Mouse (Mus musculus): ENCODE results near the gene Isoc2b.
"Not testable (repeated sequence)": the region's sequence is repeated elsewhere in the genome, so short reads cannot be mapped to it uniquely, and the experiment has no call there.

The Isoc2b gene

DNA sequence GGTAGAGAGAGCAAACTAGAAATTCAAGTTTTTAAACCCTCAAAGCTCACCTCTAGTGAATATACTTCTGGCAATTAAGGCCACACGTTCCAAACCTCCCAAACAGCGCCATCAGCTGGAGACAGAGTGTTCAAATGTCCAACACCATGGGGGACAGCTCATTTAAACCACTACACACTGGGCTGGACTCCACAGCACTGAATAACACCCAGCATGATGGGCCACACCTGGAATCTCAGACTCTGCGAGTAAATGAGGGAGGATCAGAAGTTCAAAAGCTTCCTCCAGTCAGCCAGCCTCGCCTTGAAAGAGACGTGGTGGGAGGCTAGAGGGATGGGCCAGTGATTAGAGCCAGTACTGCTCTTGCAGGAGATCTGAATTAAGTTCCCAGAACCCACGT, at the start of gene Isoc2b:
Gene Isoc2b, minus strand, starts transcription at position 126 of the 400 bp plus-strand sequence.
- no peak for DNase-seq (ENCODE audit: low spot score in 2 of 2)

DNA sequence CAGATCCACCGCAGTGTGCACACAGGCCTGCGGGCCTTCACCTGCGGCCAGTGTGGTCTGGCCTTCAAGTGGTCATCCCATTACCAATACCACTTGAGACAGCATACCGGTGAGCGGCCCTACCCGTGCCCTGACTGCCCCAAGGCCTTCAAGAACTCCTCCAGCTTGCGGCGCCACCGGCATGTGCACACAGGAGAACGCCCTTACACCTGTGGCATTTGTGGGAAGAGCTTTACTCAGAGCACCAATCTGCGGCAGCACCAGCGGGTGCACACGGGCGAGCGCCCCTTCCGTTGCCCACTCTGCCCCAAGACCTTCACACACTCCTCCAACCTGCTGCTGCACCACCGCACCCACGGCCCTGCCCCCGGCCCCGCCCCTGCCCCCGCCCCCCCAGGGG, 49.0 kb upstream of the Isoc2b start:
- DNase-seq (ENCODE audit: low spot score in 2 of 2), result no peak

DNA sequence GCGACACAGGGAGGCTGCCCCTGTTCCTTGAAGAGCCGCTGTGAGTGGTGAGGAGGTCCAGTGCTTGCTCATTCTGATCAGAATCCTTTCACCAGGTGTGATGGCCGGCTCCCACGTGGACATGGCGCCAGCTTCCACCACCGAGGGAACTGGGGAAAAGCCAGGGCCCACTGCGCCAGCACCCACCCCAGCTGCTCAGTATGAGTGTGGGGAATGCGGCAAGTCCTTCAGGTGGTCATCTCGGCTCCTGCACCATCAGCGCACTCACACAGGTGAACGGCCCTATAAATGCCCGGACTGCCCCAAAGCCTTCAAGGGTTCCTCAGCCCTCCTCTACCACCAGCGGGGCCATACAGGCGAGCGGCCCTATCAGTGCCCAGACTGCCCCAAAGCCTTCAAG, 48.6 kb upstream of the Isoc2b start:
- DNase-seq (ENCODE audit: low spot score in 2 of 2), result no peak

DNA sequence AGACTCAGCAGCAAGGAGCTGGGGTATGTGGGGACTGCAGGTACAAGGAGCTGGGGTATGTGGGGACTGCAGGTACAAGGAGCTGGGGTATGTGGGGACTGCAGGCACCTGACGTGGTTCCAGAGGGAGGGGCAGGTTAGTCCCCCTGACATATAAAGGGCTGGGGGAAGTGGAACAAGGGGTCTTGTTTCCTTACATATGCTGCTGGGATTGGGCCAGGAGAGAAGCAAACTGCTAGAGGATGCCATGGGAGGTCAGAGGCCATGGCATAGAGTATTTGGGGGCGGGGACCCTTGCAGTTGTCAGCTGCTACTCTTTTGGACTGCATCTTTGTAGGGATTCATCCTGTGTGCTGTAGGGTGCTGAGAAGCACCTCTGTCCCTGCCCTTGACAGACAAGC, 47.4 kb upstream of the Isoc2b start:
- DNase-seq (ENCODE audit: low spot score in 2 of 2), result no peak

DNA sequence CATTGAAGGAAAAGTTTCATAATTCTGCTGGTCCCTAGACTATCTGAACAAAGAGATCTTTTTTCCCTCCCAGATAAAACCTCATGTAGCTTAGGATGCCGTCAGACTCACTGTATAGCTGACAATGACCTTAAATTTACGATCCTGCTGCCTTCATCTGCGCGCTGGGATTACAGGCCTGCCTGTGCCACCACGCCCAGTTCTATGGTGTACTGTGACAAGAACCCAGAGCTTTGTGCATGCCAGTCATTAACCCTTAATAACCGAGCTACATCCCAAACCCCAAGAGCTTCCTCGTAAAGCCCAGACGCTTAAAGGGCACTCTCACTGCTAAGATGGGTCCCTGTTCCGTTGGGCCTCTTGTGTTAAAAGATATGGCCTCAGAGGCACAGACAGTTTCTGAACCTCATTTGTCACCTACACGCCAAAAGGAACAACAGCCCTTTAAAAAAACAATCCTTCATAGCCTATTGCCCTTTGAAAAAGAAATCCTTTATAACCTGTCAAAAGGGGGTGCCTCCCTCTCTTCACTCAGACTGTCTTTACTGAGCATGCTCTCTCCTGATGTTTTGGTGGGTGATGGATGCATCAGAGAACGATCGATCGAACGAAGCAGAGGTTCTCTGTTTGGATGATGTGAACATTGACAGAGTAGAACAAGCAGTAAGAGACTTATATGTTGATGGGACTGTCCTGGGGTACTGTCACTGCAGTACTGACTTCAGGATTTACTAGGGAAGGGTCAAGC, 45.8 kb upstream of the Isoc2b start:
- DNase-seq (ENCODE audit: low spot score in 2 of 2), result peak; percentile 46 to 47

DNA sequence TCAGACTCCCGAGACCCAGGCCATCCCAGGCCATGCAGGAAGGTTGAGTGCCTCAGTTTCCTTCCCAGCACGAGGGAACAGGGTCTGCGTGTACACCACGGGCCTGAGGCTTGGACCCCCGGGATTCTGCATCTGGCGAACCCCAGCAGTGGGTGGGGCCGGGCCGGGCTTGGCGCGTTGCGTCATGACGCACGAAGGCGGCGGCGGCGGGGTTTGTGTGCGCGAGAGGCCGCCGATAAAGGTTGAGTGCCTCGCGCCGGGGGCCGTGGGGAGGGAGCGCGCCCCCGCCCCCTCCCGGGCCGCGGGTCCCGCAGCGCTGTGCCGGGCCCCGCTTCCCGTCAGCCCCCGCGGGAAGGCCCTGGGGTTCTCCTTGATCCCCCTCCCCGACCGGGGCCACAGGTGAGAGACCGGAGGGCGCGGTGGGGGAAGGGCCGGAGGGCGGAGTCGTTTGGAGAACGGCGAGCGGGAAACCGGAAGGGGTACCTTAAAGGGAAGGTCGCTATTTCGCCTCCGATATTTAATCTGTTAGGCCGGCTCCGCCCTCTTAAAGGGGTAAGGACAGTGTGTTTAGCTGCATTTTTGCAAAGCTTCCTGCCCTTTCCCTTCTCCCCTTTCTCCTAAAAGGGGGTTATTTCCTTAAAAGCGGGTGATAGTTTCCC, 45.1 kb upstream of the Isoc2b start, which contains the start of gene Zfp628:
Gene Zfp628, plus strand, starts transcription at position 211 of the 659 bp plus-strand sequence.
- peak; percentile 95 for DNase-seq (ENCODE audit: low spot score in 2 of 2)

DNA sequence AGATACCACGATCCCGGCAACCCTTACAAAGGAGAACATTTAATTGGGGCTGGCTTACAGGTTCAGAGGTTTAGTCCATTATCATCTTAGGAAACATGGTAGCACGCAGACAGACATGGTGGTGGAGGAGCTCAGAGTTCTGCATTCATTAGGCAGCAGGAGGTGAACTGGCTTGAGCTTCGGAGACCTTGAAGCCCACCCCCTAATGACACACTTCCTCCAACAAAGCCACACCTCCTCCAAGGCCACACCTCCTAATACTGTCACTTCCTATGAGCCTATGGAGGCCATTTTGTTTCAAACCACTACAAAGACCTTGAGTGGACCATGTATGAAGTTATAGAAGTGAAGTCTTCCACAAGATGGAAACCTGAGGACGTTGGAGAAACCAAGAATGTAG, 42.2 kb upstream of the Isoc2b start:
- no peak for DNase-seq (ENCODE audit: low spot score in 2 of 2)

DNA sequence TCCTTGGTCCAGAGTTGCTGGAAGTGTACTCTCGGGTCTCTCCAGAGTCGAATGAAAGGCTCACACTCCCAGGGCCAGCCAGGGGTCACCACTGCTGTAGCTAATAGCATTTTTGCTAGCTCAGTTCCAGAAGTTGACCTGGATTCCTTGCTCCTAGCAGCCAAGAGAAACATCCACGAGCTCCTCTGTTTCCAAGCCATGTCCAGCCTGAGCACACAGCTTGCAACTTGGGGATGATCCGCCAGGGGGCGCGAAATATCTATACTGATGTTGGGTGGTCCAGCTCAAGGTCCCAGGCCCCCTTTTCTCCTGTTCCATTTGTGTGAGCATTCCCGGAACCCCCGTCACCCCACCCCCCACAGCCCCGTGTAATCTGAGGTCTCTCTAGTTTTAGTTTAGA, 41.5 kb upstream of the Isoc2b start:
- peak in 1 of 2 experiments; percentile 76 for DNase-seq (ENCODE audit: low spot score in 2 of 2)

DNA sequence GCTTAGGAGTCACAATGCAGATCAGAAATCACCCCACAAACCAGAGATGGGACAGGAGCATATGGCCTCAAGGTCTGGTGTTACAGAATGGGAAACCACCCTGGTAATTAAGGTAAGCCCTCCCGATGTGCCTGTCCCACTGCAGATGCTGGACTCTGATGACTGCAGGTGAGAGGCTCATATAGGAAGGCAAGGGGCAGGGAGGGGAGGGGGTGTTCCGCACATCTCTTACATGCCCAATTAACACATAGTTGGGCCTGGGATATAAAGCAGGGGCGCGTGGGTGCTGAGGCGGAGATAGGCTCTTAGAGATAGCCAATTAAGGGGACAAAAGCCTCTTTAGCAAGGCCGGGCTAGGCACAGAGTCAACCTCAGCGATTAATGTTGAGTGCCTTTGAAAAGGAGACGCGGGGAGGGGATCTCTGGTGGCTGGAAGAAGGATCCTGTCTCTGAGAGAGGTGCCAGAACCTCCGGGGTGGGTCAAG, 36.5 kb upstream of the Isoc2b start, which contains the start of gene Gm36210:
Gene Gm36210, minus strand, starts transcription at position 51 of the 485 bp plus-strand sequence.
- no peak for DNase-seq (ENCODE audit: low spot score in 2 of 2)

DNA sequence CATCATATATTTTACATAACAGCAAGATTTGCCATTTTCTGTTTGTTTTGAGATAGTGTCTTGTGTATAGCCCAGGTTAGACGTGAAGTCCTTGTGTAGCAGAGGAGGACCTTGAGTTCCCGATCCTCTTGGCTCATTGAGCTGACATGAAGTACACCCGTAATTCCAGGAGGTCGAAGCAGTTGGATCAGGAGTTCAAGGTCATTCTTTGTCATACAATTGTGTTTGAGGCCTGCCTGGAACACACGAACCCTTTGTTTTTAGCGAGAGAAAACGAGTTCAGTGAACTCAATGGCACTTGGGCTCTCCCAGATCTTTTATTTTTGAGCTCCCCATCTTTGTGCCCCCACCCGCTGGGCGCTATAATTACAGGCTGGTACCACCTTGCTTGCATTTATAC, 32.3 kb upstream of the Isoc2b start:
- no peak for DNase-seq (ENCODE audit: low spot score in 2 of 2)

DNA sequence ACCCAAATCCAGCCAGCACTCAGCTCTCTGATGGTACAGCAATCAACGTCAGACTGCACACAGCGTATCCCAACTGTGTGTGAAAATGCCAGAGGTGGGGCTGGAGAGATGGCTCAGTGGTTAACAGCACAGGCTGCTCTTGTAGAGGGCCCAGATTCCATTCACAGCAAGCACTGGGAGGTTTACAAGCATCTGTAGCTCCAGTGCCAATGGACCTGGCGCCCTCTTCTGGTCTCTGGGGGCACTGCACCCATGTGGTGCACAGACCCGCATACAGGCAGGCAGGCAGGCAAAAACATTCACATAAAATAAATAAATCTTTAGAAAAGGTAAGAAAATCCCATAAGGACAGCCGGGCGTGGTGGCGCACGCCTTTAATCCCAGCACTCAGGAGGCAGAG, 31.1 kb upstream of the Isoc2b start:
- peak in 1 of 2 experiments; percentile 78 for DNase-seq (ENCODE audit: low spot score in 2 of 2)

DNA sequence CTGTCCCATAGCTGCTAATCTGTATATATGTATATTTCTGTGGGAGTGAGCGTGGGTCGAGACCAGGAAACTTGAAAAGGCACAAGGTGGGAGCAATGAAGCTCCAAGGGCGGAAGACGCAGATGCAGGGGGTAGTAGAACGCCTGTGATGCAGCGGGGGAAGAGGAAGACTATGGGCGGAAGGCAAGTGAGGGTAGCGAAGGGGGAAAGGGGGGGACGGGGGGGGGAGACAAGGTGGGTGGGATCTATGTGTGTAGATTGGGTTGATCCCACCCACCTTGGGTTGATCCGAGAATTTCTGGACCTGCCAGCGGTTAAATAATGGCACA, 30.4 kb upstream of the Isoc2b start:
- DNase-seq (ENCODE audit: low spot score in 2 of 2), result no peak

DNA sequence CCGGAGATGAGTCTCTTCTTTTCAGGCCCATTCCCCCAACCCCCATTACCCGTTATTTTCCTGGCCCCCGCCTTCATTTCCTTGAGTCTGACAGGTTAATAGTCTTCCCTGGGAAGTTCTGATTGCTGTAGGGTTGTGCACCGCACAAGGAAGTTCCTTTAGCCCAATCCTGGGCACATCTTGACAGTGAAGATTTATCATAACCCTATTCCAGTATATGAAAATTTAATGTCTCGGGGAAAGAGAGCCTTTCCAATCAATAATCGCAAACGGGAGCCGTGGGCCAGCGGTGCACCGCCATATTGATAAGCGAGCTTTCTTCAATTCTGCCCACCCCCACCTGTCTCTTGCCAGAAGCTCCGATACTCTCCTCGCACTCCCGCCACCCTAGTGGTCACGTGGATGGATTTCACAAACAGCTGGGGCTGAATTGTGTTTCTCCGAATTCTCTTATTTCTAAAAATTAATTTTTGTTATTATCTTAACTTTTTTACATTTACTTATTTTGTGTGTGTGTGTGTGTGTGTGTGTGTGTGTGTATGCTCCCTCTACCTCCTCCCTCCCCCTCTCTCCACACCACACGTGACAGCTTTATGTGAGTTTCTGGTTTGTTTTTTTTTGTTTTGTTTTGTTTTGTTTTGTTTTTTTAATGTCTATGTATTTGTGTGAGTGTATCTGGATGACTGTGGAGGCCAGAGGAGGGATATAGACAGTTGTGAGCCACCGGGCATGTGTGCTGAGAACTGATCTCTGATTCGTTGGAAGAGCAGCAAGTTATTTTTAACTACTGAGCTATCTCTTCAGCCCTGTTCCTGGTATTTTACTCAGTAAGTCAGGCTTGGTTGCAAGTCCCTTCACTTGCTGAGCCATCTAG, 29.8 kb upstream of the Isoc2b start:
- DNase-seq (ENCODE audit: low spot score in 2 of 2), result no peak

DNA sequence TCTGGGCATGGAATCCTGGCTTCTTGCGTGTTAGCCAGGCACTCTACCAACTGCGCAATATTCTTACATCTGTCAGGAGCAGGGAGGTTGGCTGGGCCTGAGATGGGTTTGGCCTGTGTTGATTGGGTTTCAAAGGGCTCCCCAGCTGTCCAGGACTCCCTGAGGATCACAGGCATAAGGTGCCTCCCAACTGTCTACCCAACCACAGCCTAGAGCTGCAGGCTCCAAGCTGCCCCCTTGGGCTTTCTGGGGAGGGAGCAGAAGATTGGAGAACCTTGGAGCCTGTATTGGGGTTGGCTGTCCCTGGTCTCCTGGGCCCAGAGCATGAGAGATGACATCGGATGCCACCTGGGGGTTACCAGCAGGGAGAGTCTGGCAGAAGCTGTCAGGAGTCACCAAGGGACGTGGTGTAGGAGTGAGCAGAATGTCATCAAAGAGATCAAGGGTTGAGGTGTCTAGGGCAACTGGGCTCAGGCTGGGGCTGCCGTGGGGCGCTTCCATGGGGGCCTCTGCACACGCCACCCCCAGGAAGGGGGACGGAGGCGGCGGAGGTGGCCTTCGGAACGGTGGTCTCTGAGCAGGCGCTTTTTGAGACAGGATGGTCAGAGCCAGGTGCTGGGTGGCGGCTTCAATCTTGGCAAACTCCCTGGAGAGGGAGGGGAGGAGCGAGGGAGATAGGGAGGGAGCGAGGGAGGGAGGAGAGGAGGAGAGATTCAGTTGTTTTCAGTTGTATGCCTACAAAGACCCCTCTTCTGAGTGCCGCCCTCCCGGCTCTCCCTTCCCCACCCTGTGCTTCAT, 29.0 kb upstream of the Isoc2b start:
- no peak for DNase-seq (ENCODE audit: low spot score in 2 of 2)

DNA sequence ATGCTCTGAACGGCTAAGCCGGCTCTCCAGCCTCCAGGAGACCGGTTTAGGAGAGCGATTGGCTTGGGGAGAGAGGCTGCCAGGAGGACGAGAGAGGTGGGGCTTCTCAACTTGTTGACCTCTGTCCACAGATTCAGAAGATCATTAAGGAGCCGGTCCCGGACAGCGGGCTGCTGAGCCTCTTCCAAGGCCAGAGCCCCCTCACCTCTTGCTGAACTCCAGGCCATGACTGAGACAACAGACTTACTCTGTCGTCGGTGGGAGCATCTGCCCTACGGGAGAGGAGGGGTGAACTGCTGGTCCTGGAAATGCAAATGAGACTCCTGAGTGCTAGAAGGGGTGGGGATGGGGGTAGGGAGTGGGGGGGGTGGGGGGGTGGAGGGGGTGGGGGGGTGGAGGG, 25.1 kb upstream of the Isoc2b start:
- DNase-seq (ENCODE audit: low spot score in 2 of 2), result no peak

DNA sequence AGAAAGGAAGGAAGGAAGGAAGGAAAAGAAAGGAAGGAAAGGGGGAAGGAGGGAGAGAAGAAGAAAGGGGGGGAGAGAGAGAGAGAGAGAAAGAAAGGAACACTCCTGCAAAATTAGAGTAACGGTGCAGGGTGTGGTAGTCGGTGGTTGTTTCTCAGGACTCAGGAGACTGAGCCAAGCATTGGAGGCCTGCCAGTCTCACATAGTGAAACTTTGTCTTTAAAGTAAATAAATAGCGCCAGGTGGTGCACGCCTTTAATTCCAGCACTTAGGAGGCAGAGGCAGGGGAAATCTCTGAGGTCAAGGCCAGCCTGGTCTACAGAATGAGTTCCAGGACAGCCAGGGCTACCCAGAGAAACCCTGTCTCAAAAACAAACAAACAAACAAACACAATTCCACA, 16.6 kb upstream of the Isoc2b start:
- DNase-seq (ENCODE audit: low spot score in 2 of 2), result no peak

DNA sequence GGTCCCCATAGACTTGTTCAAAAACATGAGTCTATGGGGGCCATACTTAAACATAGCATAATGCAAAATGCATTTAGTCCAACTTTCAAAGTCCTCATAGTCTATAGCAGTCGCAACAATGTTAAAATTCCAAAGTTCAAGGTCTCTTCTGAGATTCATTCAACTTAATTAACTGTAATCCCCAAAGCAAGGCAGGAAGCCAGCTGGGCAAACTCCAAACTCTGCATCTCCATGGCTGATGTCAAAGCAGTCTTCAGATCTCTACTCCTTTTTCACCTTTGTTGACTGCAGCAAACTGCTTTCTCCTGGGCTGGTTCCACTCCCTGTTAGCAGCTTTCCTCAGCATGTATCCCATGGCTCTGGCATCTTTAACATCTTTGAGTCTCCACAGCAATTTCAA, 9.0 kb upstream of the Isoc2b start:
- DNase-seq (ENCODE audit: low spot score in 2 of 2), result not testable (repeated sequence)

DNA sequence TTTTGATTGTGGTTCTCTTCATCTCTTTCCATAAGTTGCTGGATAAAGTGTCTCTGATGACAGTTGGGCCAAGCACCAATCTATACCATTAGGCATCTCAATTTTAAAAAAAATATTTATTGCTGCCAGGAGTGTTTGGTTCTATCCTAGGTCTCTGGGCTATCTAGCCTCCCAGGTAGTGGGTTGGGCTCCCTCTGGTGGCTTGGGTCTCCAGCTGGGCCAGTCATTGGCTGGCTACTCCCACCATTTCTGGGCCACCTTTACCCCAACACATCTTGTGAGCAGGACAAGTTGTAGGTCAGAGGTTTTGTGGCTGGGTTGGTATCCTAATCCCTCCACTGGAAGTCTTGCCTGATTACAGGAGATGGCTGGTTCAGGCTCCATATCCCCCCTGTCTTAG, 8.1 kb upstream of the Isoc2b start:
- DNase-seq (ENCODE audit: low spot score in 2 of 2), result peak; percentile 19 to 62

DNA sequence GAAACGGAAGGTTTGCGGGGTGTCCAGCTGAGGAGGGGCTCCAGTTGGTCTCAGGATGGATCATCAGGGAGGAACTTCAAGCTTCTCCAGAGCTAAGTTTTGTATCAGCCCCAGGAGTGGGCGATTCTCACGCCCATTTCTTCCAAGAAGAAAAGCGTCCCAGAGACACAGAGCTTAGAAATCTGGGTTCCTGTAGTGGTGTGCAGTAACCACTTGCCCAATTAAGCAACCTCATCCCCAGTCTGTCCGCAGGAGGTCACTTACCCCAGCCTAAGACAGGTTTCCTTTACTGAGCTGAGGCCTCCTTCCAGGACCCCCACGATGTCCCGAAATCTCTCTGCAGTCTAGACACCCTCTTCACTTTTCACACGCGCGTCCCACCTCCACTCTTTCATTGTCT, 7.2 kb upstream of the Isoc2b start:
- DNase-seq (ENCODE audit: low spot score in 2 of 2), result peak in 1 of 2 experiments; percentile 14

DNA sequence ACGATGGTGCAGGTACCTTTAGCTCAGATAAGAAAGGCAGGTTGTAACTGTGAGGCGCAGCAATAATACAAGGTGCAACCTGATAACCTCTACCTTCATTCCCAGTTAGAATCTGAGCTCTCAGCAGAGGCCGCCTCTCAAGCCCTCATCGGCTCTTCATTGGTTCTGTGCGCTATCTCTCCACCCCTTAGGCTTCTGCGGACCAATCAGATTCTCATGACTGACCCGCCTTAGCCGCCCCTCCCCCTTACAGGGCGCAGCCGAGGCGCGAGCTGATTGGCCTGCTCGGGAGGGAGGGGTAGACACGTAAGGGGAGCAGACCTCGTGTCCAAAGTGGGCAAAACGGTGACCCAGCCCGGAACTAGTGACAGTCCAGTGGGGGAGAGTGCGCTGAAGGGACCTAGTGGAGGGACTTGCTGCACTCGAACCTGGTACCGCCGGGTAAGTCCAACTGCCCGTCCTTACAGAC, 6.7 kb upstream of the Isoc2b start, which contains the start of gene Isoc2a:
Gene Isoc2a, plus strand, starts transcription at position 401 of the 469 bp plus-strand sequence.
- peak; percentile 58 to 85 for DNase-seq (ENCODE audit: low spot score in 2 of 2)

DNA sequence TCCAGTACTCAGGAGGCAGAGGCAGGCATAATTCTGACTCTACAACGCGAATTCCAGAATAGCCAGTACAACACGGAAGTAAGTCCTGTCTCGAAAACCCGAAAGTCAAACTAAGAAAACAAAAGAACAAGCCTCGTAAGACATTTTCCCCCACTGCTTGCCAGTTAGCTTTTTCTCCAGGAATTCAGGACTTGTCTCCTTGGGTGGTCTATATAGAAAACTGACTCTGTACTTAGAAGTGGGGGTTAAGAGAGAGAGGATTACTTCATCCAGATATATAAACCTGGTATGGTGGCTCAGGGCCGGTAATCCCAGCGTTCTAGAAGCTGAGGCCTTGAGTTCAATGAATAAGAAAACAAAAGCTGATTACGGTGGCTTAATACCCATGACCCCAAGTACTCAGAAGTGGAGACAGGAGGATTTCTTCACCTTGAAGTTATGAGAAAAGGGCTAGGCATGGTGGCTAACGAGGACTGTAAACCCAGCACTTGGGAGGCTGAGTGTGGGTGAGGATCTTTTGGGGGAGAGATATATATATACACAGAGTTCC, 3.4 kb downstream of the Isoc2b start:
- DNase-seq (ENCODE audit: low spot score in 2 of 2), result no peak
